Mouse (Mus musculus) pancreas, adult 10 weeks (tissue): ENCODE results near the gene Mfap1a. TPM values are rescaled to one million over a fixed set of nuclear protein-coding genes. Genes with fewer than 3 reads are reported as not detected.

Source experiments
- polyA plus RNA-seq: library from polyadenylated mRNA; stranded (reverse); fragments of 350-450 nt; fragmentation: Illumina TruSeq; extraction: RNeasy Lipid Tissue Mini Kit (QIAGEN cat#74804); gene quantifications from one replicate; pipeline ENCODE4 v1.2.3, GENCODE M21; 2015; ENCODE audit warnings: low read depth, low replicate concordance; ENCODE audit not compliant: insufficient read depth

The Mfap1a gene
- 8.4 TPM for polyA plus RNA-seq

GRCm38 (mm10) chr2:121505942-121506882, at the start of gene Mfap1a, which contains the start of gene Wdr76:
Mfap1a (minus strand) TSS chr2:121506665.
Wdr76 (plus strand) TSS chr2:121506723.

GRCm38 (mm10) chr2:121473301-121474179, 32.9 kb downstream of the Mfap1a start, which contains the start of gene Mfap1b:
Mfap1b (minus strand) TSS chr2:121474067.

GRCm38 (mm10) chr2:121456692-121457642, 49.5 kb downstream of the Mfap1a start, which contains the start of gene Serinc4:
Serinc4 (minus strand) TSS chr2:121456781.

GRCm38 (mm10) chr2:121452990-121453389, 53.5 kb downstream of the Mfap1a start, which contains the start of gene Hypk:
Hypk (plus strand) TSS chr2:121453290.

GRCm38 (mm10) chr2:121448739-121449535, 57.5 kb downstream of the Mfap1a start, which contains the start of gene Serf2:
Serf2 (plus strand) TSS chr2:121449195.

GRCm38 (mm10) chr2:121444178-121444577, 62.3 kb downstream of the Mfap1a start, which contains the start of gene Ell3:
Ell3 (minus strand) TSS chr2:121444278.

Other genes with a start within 250 kb of the Mfap1a start
- gene Trp53bp1, start 235.3 kb downstream of the Mfap1a start, polyA plus RNA-seq, result 18.3 TPM
- gene Map1a, start 217.1 kb downstream of the Mfap1a start, polyA plus RNA-seq, result 3.7 TPM
- gene Ppip5k1, start 151.3 kb downstream of the Mfap1a start, polyA plus RNA-seq, result 6.6 TPM
- gene Ckmt1, start 149.0 kb downstream of the Mfap1a start, polyA plus RNA-seq, result 9.1 TPM
- gene Strc, start 119.5 kb downstream of the Mfap1a start, polyA plus RNA-seq, result not detected
- gene Pdia3, start 92.9 kb downstream of the Mfap1a start, polyA plus RNA-seq, result 94.6 TPM
- gene Catsper2, start 92.9 kb downstream of the Mfap1a start, polyA plus RNA-seq, result 1.4 TPM
- gene Ell3, start 62.4 kb downstream of the Mfap1a start, polyA plus RNA-seq, result not detected
- 99.5 TPM for gene Serf2, start 57.5 kb downstream of the Mfap1a start, polyA plus RNA-seq
- 26.5 TPM for gene Hypk, start 53.4 kb downstream of the Mfap1a start, polyA plus RNA-seq
- not detected for gene Serinc4, start 49.9 kb downstream of the Mfap1a start, polyA plus RNA-seq
- gene Mfap1b, start 32.6 kb downstream of the Mfap1a start, polyA plus RNA-seq, result 7.2 TPM
- 1.3 TPM for gene Wdr76, start 58 bp upstream of the Mfap1a start, polyA plus RNA-seq